26 mouse cellular contexts compared by ENCODE assay signal in the genomic region with DNA sequence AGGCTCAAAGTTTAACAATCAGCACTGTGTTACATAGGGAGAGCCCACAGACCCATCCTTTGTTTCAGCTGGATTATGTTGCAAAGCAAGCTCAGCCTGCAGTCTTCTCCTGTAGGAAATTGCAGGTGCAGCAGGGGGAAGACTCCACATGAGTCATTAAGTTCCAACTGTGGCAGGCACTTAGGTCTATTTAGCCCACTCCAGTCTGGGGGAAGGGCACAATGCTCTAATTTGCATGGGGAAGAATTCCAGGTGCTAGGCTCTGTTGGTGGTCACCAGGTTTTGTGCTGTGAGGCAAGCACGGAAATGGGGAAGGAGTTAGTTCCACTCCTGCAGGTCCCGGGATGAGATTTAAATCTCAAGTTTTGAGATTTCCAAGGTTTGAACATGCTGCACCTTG.
DNase-seq lines count a peak whose midpoint lies in the region; ATAC-seq lines count a peak whose summit lies in the region.
"Had no signal": no experiment of that assay in that cellular context is flagged by ENCODE, and none has a peak within 500 bp of the region (broad histone marks: within the 10 kb centered on the region; RNA-seq: fewer than 3 reads in every experiment).

No protein-coding gene starts in this region.

- no peaks in the 10 kb centered on the region for H3K4me1 ChIP-seq in embryonic facial prominence, embryonic 14.5 days (ENCODE audit: control insufficient read depth, insufficient read depth, low read length)
- H3K4me1 ChIP-seq in embryonic facial prominence, embryonic 10.5 days: peaks cover 3% of the 10 kb centered on the region; the same call in 1 of the 2 replicates
- peaks cover 10% of the 10 kb centered on the region; the same call in 1 of the 2 replicates for H3K4me1 ChIP-seq in lung, embryonic 16.5 days (replicated peaks; ENCODE audit: control insufficient read depth, insufficient read depth, low read length)
- 0 out of 2 replicates have a peak, but pooled peaks cover 2% of the 10 kb centered on the region for H3K4me1 ChIP-seq in intestine, embryonic 15.5 days (replicated peaks)
- H3K4me1 ChIP-seq in stomach, embryonic 16.5 days (ENCODE audit: control insufficient read depth, insufficient read depth, low read length): peaks cover 8% of the 10 kb centered on the region; the same call in 1 of the 2 replicates
- H3K4me1 ChIP-seq: heart, embryonic 10.5 days; hindbrain, embryonic 13.5 days; limb, embryonic 10.5 days; midbrain, embryonic 12.5 days had no signal

- 0 out of 2 replicates have a peak, but pooled peaks have one; percentile 37 for ATAC-seq in embryonic facial prominence, embryonic 14.5 days (ENCODE audit: low read depth)
- peak; percentile 54; the same call in 1 of the 2 replicates for ATAC-seq in lung, embryonic 16.5 days (ENCODE audit: low read depth)
- ATAC-seq in intestine, embryonic 15.5 days: peak; percentile 40; the same call in 1 of the 2 replicates
- ATAC-seq in stomach, embryonic 16.5 days (ENCODE audit: insufficient read depth, low FRiP score): 0 out of 2 replicates have a peak, but pooled peaks have one; percentile 26
- ATAC-seq: CD4-positive, CD25-positive, alpha-beta regulatory T cell, adult 4 months had no signal

- 0 out of 2 replicates have a peak, but pooled peaks cover 4% of the 10 kb centered on the region for H3K9me3 ChIP-seq in embryonic facial prominence, embryonic 14.5 days (ENCODE audit: control insufficient read depth, low read length)
- H3K9me3 ChIP-seq in embryonic facial prominence, embryonic 10.5 days: no peaks in the 10 kb centered on the region
- no peaks in the 10 kb centered on the region for H3K9me3 ChIP-seq in lung, embryonic 16.5 days (ENCODE audit: control insufficient read depth, low read length)
- H3K9me3 ChIP-seq in intestine, embryonic 15.5 days: no peaks in the 10 kb centered on the region
- 0 out of 2 replicates have a peak, but pooled peaks cover 5% of the 10 kb centered on the region for H3K9me3 ChIP-seq in stomach, embryonic 16.5 days (replicated peaks; ENCODE audit: control insufficient read depth, low read length)
- H3K9me3 ChIP-seq: forebrain, embryonic 12.5 days; heart, embryonic 10.5 days; limb, embryonic 10.5 days; midbrain, embryonic 12.5 days had no signal

- H3K4me3 ChIP-seq in embryonic facial prominence, embryonic 14.5 days (ENCODE audit: low read depth, low read length): no peak overlapping the region
- no peak overlapping the region for H3K4me3 ChIP-seq in embryonic facial prominence, embryonic 10.5 days
- no peak overlapping the region for H3K4me3 ChIP-seq in lung, embryonic 16.5 days (ENCODE audit: low read length)
- no peak overlapping the region for H3K4me3 ChIP-seq in intestine, embryonic 15.5 days (replicated peaks)
- no peak overlapping the region for H3K4me3 ChIP-seq in stomach, embryonic 16.5 days (replicated peaks; ENCODE audit: low read length)
- H3K4me3 ChIP-seq: forebrain, embryonic 12.5 days; heart, embryonic 10.5 days; hindbrain, embryonic 13.5 days; limb, embryonic 10.5 days; midbrain, embryonic 12.5 days; myocyte; neural tube, embryonic 15.5 days had no signal

- no peaks in the 10 kb centered on the region for H3K36me3 ChIP-seq in embryonic facial prominence, embryonic 14.5 days (ENCODE audit: control insufficient read depth, insufficient read depth, low read length)
- no peaks in the 10 kb centered on the region for H3K36me3 ChIP-seq in embryonic facial prominence, embryonic 10.5 days (replicated peaks)
- H3K36me3 ChIP-seq in lung, embryonic 16.5 days (ENCODE audit: control insufficient read depth, insufficient read depth, low read length): peaks cover 9% of the 10 kb centered on the region; the same call in 1 of the 2 replicates
- 0 out of 2 replicates have a peak, but pooled peaks cover 8% of the 10 kb centered on the region for H3K36me3 ChIP-seq in intestine, embryonic 15.5 days
- H3K36me3 ChIP-seq in stomach, embryonic 16.5 days (ENCODE audit: control insufficient read depth, insufficient read depth, low read length): peaks cover 7% of the 10 kb centered on the region; the same call in 1 of the 2 replicates
- H3K36me3 ChIP-seq: forebrain, embryonic 12.5 days; limb, embryonic 10.5 days; midbrain, embryonic 12.5 days had no signal

- H3K9ac ChIP-seq in embryonic facial prominence, embryonic 14.5 days (ENCODE audit: low read depth, low read length): no peak overlapping the region
- no peak overlapping the region; the same call in 1 of the 2 replicates for H3K9ac ChIP-seq in lung, embryonic 16.5 days (ENCODE audit: low read length)
- no peak overlapping the region for H3K9ac ChIP-seq in intestine, embryonic 15.5 days
- H3K9ac ChIP-seq in stomach, embryonic 16.5 days (ENCODE audit: low read length): no peak overlapping the region
- H3K9ac ChIP-seq: forebrain, embryonic 12.5 days; hindbrain, embryonic 13.5 days; midbrain, embryonic 12.5 days; neural tube, embryonic 15.5 days had no signal

- WGBS in embryonic facial prominence, embryonic 14.5 days: 45% methylated on average over 2 of the region's 2 CpGs
- WGBS in embryonic facial prominence, embryonic 10.5 days: 25% methylated on average over 2 of the region's 2 CpGs
- WGBS in lung, embryonic 16.5 days: 45% methylated on average over 2 of the region's 2 CpGs
- 52% methylated on average over 2 of the region's 2 CpGs for WGBS in intestine, embryonic 15.5 days
- WGBS in stomach, embryonic 16.5 days: 54% methylated on average over 2 of the region's 2 CpGs

- no peak for DNase-seq in embryonic facial prominence, embryonic 14.5 days (ENCODE audit: low spot score)
- no peak for DNase-seq in embryonic facial prominence, embryonic 10.5 days (ENCODE audit: low spot score)
- DNase-seq in lung, postnatal 14 days: no peak
- DNase-seq in ovary, postnatal 36 days (ENCODE audit: low spot score): no peak
- no peak for DNase-seq in T-cell, adult 2 months (ENCODE audit: low spot score)
- DNase-seq: cerebellum, adult 11 months; cerebellum, postnatal 14 days; embryo, embryonic 11 days; gastrocnemius, postnatal 25 days; heart, postnatal 14 days; kidney, adult 18-20 months; retina, postnatal 1 day; right cerebral cortex, postnatal 4 days had no signal

- no peak overlapping the region for H3K4me2 ChIP-seq in embryonic facial prominence, embryonic 14.5 days (ENCODE audit: low read depth, low read length)
- no peak overlapping the region for H3K4me2 ChIP-seq in lung, embryonic 16.5 days (ENCODE audit: low read depth, low read length)
- H3K4me2 ChIP-seq in intestine, embryonic 15.5 days (replicated peaks): no peak overlapping the region
- no peak overlapping the region for H3K4me2 ChIP-seq in stomach, embryonic 16.5 days (ENCODE audit: low read depth, low read length)
- H3K4me2 ChIP-seq: forebrain, embryonic 12.5 days; hindbrain, embryonic 13.5 days; liver, embryonic 11.5 days; midbrain, embryonic 12.5 days; neural tube, embryonic 15.5 days had no signal

- H3K27me3 ChIP-seq in embryonic facial prominence, embryonic 14.5 days (replicated peaks; ENCODE audit: control insufficient read depth, insufficient read depth, low read length): no peaks in the 10 kb centered on the region
- no peaks in the 10 kb centered on the region for H3K27me3 ChIP-seq in embryonic facial prominence, embryonic 10.5 days (replicated peaks; ENCODE audit: low read depth, poor library complexity, severe bottlenecking)
- no peaks in the 10 kb centered on the region for H3K27me3 ChIP-seq in lung, embryonic 16.5 days (ENCODE audit: control insufficient read depth, insufficient read depth, low read depth, low read length)
- H3K27me3 ChIP-seq in intestine, embryonic 15.5 days (replicated peaks): no peaks in the 10 kb centered on the region
- H3K27me3 ChIP-seq in stomach, embryonic 16.5 days (ENCODE audit: control insufficient read depth, insufficient read depth, low read length): no peaks in the 10 kb centered on the region
- H3K27me3 ChIP-seq: forebrain, embryonic 12.5 days; hindbrain, embryonic 13.5 days; midbrain, embryonic 12.5 days; neural tube, embryonic 15.5 days had no signal

- H3K27ac ChIP-seq in embryonic facial prominence, embryonic 14.5 days (replicated peaks; ENCODE audit: low read depth, low read length): no peak overlapping the region
- H3K27ac ChIP-seq in embryonic facial prominence, embryonic 10.5 days (replicated peaks): no peak overlapping the region
- H3K27ac ChIP-seq in lung, embryonic 16.5 days (ENCODE audit: low read length): peak overlapping the region; percentile 38; the same call in 1 of the 2 replicates
- no peak overlapping the region for H3K27ac ChIP-seq in intestine, embryonic 15.5 days
- H3K27ac ChIP-seq in stomach, embryonic 16.5 days (ENCODE audit: low read length): no peak overlapping the region
- H3K27ac ChIP-seq: forebrain, embryonic 12.5 days; heart, embryonic 10.5 days; hindbrain, embryonic 13.5 days; limb, embryonic 10.5 days; macrophage; midbrain, embryonic 12.5 days; neural tube, embryonic 15.5 days had no signal
